Mouse (Mus musculus) midbrain, embryonic 16.5 days (tissue): ENCODE results near the gene Cdc42bpb. TPM values are rescaled to one million over a fixed set of nuclear protein-coding genes. Genes with fewer than 3 reads are reported as not detected.

Source experiments
- ATAC-seq: fragments of 200-750 bp; cut with Nextera tagmentation; 2 replicates; pipeline ENCODE4 v1.8.0; 2017; ENCODE audit warnings: moderate TSS enrichment
- H3K27ac ChIP-seq: fragments of 300-500 bp; sonication (generic); 2 replicates; pipeline ENCODE4 v1.5.1; 2014; ENCODE audit warnings: mild to moderate bottlenecking, low read length, mixed read lengths
- H3K27me3 ChIP-seq: fragments of 300-500 bp; sonication (generic); 2 replicates; pipeline ENCODE4 v1.6.1; 2014; ENCODE audit warnings: low read depth, low read length, mixed read lengths; ENCODE audit not compliant: control insufficient read depth, insufficient read depth
- H3K36me3 ChIP-seq: fragments of 300-500 bp; sonication (generic); 2 replicates; pipeline ENCODE4 v1.6.1; 2014; ENCODE audit warnings: mild to moderate bottlenecking, low read length, moderate library complexity, mixed read lengths; ENCODE audit not compliant: control insufficient read depth, insufficient read depth
- H3K4me1 ChIP-seq: fragments of 300-500 bp; sonication (generic); 2 replicates; pipeline ENCODE4 v1.6.1; 2014; ENCODE audit warnings: mild to moderate bottlenecking, low read length, mixed read lengths; ENCODE audit not compliant: control insufficient read depth, insufficient read depth
- H3K4me2 ChIP-seq: fragments of 300-500 bp; sonication (generic); 2 replicates; pipeline ENCODE4 v1.6.1; 2014; ENCODE audit warnings: mild to moderate bottlenecking, low read length, mixed read lengths
- H3K4me3 ChIP-seq: fragments of 300-500 bp; sonication (generic); 2 replicates; pipeline ENCODE4 v1.5.1; 2014; ENCODE audit warnings: low read depth, mild to moderate bottlenecking, low read length, moderate library complexity, mixed read lengths
- H3K9ac ChIP-seq: fragments of 300-500 bp; sonication (generic); 2 replicates; pipeline ENCODE4 v1.6.1; 2014; ENCODE audit warnings: low read depth, low read length, mixed read lengths
- H3K9me3 ChIP-seq: fragments of 300-500 bp; sonication (generic); replicated peaks from 2 replicates; pipeline ENCODE4 v1.6.1; 2014; ENCODE audit warnings: mild to moderate bottlenecking, low read length, mixed read lengths; ENCODE audit not compliant: control insufficient read depth, poor library complexity, severe bottlenecking
- WGBS: fragments of 180-500 bp; shearing (Covaris S2); extraction: QIAGEN DNeasy Blood & Tissue Kit; methylation state at CpG from one replicate; pipeline ENCODE4 v1.1.7; 2014; 5-methylcytosine and 5-hydroxymethylcytosine counted together
- polyA plus RNA-seq: library from polyadenylated mRNA; unstranded; fragments of >200 nt; fragmentation: Nextera tagmentation; extraction: Ambion mirVana; gene quantifications from 2 replicates; pipeline ENCODE4 v1.2.1, GENCODE M21; 2015

The Cdc42bpb gene
- polyA plus RNA-seq, 1 experiment from 2014 or later = 40.2 TPM

- H3K27ac ChIP-seq = no peak overlapping the region
- no peaks in the 10 kb centered on the region for H3K9me3 ChIP-seq
- no peak overlapping the region for H3K4me3 ChIP-seq
- 72% methylated on average over 5 of the region's 5 CpGs for WGBS
- H3K9ac ChIP-seq = no peak overlapping the region
- H3K27me3 ChIP-seq = no peaks in the 10 kb centered on the region
- ATAC-seq = no peak
- H3K36me3 ChIP-seq = no peaks in the 10 kb centered on the region
- H3K4me1 ChIP-seq = no peaks in the 10 kb centered on the region
- no peak overlapping the region for H3K4me2 ChIP-seq
Observed at GRCm38 (mm10) chr12:111396997-111397396, 19.5 kb upstream of the Cdc42bpb start.

GRCm38 (mm10) chr12:111394008-111394407 lies 16.5 kb upstream of the Cdc42bpb start:
- 81% methylated on average over 6 of the region's 6 CpGs for WGBS
- Histone ChIP-seq H3K27me3 (no peaks in the 10 kb centered on the region), H3K4me1 (no peaks in the 10 kb centered on the region), H3K27ac (no peak overlapping the region), H3K36me3 (no peaks in the 10 kb centered on the region), H3K4me3 (no peak overlapping the region), H3K9ac (no peak overlapping the region), H3K9me3 (no peaks in the 10 kb centered on the region), H3K4me2 (no peak overlapping the region)
- no peak for ATAC-seq

GRCm38 (mm10) chr12:111387146-111387545 lies 9.6 kb upstream of the Cdc42bpb start:
- no peak overlapping the region for H3K4me2 ChIP-seq
- ATAC-seq = no peak
- H3K9me3 ChIP-seq = no peaks in the 10 kb centered on the region

DNA sequence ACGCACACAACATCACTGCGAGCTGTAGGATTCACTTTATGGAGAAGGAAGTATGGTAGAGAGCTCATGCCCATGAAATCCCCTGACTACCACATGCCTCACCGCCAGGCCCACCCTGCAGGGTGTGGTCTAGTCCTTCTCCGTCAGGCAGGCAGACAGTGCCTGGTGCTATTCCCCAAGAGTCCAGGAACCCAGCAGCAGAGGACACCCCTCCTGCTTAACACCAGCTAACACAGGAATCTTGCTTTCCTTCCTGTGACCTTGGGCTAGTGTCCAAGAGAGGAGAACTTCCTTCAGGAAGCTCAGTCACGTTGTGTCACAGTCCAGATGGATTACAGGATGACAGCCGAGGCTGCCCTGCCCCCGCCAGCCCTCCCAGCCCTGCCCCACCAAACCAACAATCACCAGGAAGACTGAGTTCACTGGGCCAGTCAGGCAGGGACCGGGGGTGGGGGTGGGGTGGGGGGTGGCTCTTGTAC lies 9.2 kb upstream of the Cdc42bpb start:
- WGBS = 73% methylated on average over 8 of the region's 8 CpGs
- H3K4me3 ChIP-seq = no peak overlapping the region
- H3K9ac ChIP-seq = no peak overlapping the region
- H3K27me3 ChIP-seq = no peaks in the 10 kb centered on the region
- no peaks in the 10 kb centered on the region for H3K36me3 ChIP-seq
- no peaks in the 10 kb centered on the region for H3K9me3 ChIP-seq
- H3K4me2 ChIP-seq = no peak overlapping the region
- no peaks in the 10 kb centered on the region for H3K4me1 ChIP-seq
- ATAC-seq = no peak
- H3K27ac ChIP-seq = no peak overlapping the region

More at GRCm38 (mm10) chr12:111387146-111387545, 9.6 kb upstream of the Cdc42bpb start:
- no peak overlapping the region for H3K9ac ChIP-seq
- WGBS = 94% methylated on average over 4 of the region's 4 CpGs
- H3K4me3 ChIP-seq = no peak overlapping the region
- no peaks in the 10 kb centered on the region for H3K36me3 ChIP-seq
- no peaks in the 10 kb centered on the region for H3K4me1 ChIP-seq
- H3K27ac ChIP-seq = no peak overlapping the region
- H3K27me3 ChIP-seq = no peaks in the 10 kb centered on the region

GRCm38 (mm10) chr12:111385883-111386641 lies 8.5 kb upstream of the Cdc42bpb start:
- Histone ChIP-seq H3K9me3 (no peaks in the 10 kb centered on the region), H3K4me1 (no peaks in the 10 kb centered on the region), H3K9ac (no peak overlapping the region), H3K36me3 (no peaks in the 10 kb centered on the region), H3K4me3 (no peak overlapping the region), H3K4me2 (no peak overlapping the region), H3K27ac (no peak overlapping the region), H3K27me3 (no peaks in the 10 kb centered on the region)
- ATAC-seq = no peak
- WGBS = 90% methylated on average over 13 of the region's 13 CpGs

- peak overlapping the region; percentile 99 for H3K4me3 ChIP-seq
- H3K9ac ChIP-seq = peak overlapping the region; percentile 97; the same call in 1 of the 2 replicates
- no peaks in the 10 kb centered on the region for H3K27me3 ChIP-seq
- WGBS = 71% methylated on average over 12 of the region's 12 CpGs
- no peaks in the 10 kb centered on the region for H3K9me3 ChIP-seq
- peak overlapping the region; percentile 33 for H3K27ac ChIP-seq
- H3K4me1 ChIP-seq = peaks cover 30% of the 10 kb centered on the region
- no peak for ATAC-seq
- peak overlapping the region; percentile 89 for H3K4me2 ChIP-seq
- no peaks in the 10 kb centered on the region for H3K36me3 ChIP-seq
Observed at GRCm38 (mm10) chr12:111378812-111379211, 1.3 kb upstream of the Cdc42bpb start.

GRCm38 (mm10) chr12:111377986-111378490 lies 520 bp upstream of the Cdc42bpb start:
- peak overlapping the region; percentile 95 for H3K27ac ChIP-seq
- peak; percentile 82 for ATAC-seq
- no peaks in the 10 kb centered on the region for H3K36me3 ChIP-seq
- no peaks in the 10 kb centered on the region for H3K9me3 ChIP-seq
- H3K9ac ChIP-seq = peak overlapping the region; percentile 97
- H3K4me2 ChIP-seq = peak overlapping the region; percentile 89
- H3K4me3 ChIP-seq = peak overlapping the region; percentile 99
- under 1% methylated on average over 32 of the region's 32 CpGs for WGBS
- H3K4me1 ChIP-seq = peaks cover 33% of the 10 kb centered on the region
- no peaks in the 10 kb centered on the region for H3K27me3 ChIP-seq

DNA sequence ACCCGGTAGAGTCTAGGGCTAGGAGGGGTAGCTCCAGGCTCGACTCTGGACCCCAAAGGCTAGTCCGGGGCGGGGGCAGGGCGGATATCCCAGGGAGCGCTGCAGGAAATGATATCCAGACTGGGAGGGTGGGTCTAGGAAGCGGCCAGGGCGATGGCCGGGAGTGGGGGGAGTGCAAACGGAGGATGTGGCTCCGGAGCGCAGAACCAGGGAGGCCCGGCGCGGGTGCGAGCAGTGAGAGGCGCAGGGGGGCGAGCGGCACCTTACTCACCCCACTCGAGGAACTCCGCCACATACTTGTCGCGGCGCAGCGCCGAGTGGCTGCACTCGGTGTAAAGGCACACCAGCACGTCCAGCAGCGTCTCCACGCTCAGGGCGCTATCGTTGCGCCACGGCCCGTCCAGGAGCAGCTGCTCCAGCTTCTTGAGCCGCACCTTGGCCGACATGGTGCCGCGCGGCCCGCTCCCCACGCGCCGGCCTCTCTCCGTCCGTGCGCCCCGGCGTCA lies 639 bp downstream of the Cdc42bpb start:
- ATAC-seq = peak; percentile 21
- WGBS = 1% methylated on average over 39 of the region's 49 CpGs
- Histone ChIP-seq H3K9me3 (no peaks in the 10 kb centered on the region), H3K4me2 (peak overlapping the region; percentile 93), H3K27ac (peak overlapping the region; percentile 95), H3K9ac (peak overlapping the region; percentile 97), H3K36me3 (no peaks in the 10 kb centered on the region), H3K4me1 (peaks cover 33% of the 10 kb centered on the region), H3K4me3 (peak overlapping the region; percentile 99), H3K27me3 (no peaks in the 10 kb centered on the region)

GRCm38 (mm10) chr12:111376053-111376452 lies 1.5 kb downstream of the Cdc42bpb start:
- Histone ChIP-seq H3K4me3 (peak overlapping the region; percentile 99), H3K27me3 (no peaks in the 10 kb centered on the region), H3K4me1 (peaks cover 33% of the 10 kb centered on the region), H3K9me3 (no peaks in the 10 kb centered on the region), H3K4me2 (peak overlapping the region; percentile 93), H3K36me3 (no peaks in the 10 kb centered on the region), H3K9ac (peak overlapping the region; percentile 97), H3K27ac (no peak overlapping the region)
- 38% methylated on average over 6 of the region's 6 CpGs for WGBS
- ATAC-seq = no peak
